Mouse (Mus musculus): Measurements from ENCODE around the gene Rspry1.

- TF ChIP-seq CTCF (conservative IDR thresholded peaks at IDR 0.05; ENCODE audit: low read length): no peak
- no peak for TF ChIP-seq NANOG (IDR thresholded peaks at IDR 0.05; ENCODE audit: borderline replicate concordance, low read length)
- no peak for TF ChIP-seq POU5F1 (IDR thresholded peaks at IDR 0.05; ENCODE audit: borderline replicate concordance, low read length)
Observed at GRCm38 (mm10) chr8:94624885-94625284, 23.1 kb downstream of the Rspry1 start.
